Mouse (Mus musculus) heart, postnatal 14 days (tissue): ENCODE results near the gene Samd8. TPM values are rescaled to one million over a fixed set of nuclear protein-coding genes. Genes with fewer than 3 reads are reported as not detected.

ENCODE experiments used
- DNase-seq, 2 experiments: peaks; one replicate each; pipeline ENCODE4 v3.0.0; 2021 to 2022
- intact Hi-C: fragments of 180-260 bp; cut with DNase I; formaldehyde crosslinking; loops from one replicate; pipeline ENCODE4 v1.15.1; 2025
- total RNA-seq, 2 experiments: library from RNA; stranded (reverse); gene quantifications; 2 replicates each; pipeline ENCODE4 v1.2.3; 2021

Gene Samd8
- total RNA-seq, 2 experiments from 2014 or later: 25.3 to 26.9 TPM

DNA sequence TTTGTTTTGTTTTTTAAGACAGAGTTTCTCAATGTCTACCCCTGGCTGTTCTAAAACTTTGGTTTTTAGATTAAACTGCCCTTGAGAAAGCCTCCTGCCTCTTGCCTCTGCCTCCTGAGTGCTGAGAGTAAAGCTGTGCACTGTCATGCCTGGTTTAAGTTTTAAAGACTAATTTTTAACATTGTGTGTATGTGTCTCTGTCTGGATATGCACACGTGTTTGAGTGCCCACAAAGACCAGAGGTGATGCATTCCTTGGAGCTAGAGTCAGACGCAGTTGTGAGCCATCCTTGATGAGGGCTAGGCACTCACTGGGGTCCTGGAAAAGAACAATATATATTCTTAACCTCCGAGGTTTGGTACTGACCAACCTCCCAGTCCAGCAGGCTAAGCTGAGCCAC is 37.0 kb downstream of the Samd8 start:
- no peak for DNase-seq
- intact Hi-C loops: no loop called here

DNA sequence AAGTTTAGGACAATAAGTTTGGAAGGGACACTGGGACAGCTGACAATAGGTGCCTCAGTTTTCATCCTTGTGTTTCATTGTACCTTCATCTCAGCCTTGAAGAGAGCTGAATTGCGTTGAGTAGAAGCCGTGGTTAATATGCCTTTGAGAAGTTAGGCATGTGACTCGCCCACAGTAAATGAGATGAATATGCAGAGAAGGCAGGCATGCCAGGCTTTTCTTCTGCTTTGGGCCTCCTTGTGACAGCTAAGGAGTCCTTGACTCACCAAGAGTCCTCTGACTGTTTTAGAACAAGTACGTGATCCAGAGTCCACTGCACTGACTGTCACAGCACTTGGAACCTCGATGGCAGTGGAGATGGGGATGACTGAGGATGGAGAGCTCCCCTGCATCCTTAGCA is 37.8 kb downstream of the Samd8 start:
- DNase-seq: no peak
- intact Hi-C loops: no loop called here

DNA sequence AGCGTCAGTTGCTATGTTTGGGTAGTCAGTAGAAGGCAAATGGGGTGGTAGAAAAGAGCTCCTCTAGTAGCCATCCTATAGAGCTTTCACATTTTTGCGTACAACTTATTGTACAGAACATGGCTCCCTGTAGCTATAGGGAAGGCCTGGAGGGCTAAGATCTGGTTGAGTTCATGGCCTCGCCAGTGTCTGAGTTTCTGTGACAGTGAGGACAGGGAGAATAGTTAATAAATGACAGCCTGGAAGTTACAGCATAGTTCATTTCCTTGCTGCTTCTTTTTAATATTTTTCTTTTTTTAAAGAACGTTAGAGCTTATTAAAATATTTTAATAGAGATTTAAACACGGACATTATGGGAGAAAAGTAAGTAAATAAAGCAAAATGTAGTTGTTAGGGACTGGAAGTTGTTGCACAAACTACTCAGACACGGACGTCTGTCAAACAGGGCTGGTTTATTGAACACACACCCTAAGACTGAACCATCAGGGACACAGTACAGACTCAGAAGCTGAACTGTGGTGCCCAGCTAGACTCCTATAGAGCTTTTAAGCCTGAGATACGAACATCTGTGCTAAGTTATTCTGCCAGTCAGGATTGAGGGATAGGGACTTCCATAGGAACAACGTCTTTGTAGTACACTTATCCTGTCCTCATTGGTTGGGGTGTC is 40.4 kb downstream of the Samd8 start:
- no peak for DNase-seq
- intact Hi-C loops: no loop called here

DNA sequence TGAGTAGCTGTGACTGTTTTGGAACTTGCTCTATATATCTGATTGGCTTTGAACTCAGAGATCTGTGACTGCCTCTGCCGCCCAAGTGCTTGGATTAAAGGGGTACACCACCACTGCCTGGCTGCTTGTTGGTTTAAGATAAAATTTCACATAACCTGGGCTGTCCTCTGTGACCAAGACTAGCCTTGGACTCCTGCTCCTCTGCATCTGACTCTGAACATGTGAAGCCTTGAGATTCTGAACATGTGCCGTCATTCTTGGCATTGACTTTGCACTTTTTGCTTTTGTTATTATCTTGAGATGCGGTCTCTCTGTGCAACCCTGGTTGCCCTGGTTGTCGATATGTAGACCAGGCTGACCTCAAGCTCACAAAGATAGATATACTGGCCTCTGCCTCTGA is 41.4 kb downstream of the Samd8 start:
- intact Hi-C loops: no loop called here
- DNase-seq: no peak

DNA sequence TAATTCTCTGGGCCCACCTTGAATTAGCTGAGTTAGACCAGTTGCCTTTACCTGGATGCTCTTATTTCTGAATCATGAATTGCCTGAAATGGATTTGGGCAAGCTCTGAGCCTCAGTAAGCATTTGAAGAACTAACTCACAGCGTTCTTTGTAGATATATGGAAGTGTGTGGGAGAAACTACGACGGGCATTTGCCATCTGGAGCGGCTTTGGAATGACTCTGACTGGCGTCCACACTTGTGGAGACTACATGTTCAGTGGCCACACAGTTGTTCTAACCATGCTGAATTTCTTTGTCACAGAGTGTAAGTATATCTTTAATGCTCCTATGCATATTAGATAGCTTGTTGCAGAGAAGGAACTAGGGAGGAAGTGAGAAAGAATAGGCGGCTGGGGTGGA is 41.9 kb downstream of the Samd8 start:
- no peak for DNase-seq
- intact Hi-C loops: no loop called here

DNA sequence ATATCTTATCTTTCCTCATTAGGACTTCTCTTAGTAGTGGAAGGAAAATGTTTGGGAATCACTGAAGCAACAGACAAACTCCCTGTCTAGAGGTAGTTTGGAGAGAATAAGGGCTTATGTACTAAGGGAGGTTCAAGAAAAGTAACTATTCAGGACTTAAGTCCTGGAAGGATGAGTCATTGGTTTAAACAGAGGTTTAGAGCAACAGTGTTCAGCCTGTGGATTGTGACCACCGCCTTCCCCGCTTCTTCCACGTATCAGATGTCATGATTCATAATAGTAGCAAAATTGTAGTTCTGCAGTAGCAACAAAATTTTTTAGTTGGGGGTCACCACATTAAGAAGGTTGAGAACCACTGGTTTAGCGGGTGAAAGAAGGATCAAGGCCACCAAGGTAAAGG is 50.3 kb downstream of the Samd8 start:
- DNase-seq: no peak
- intact Hi-C loops: no loop called here

DNA sequence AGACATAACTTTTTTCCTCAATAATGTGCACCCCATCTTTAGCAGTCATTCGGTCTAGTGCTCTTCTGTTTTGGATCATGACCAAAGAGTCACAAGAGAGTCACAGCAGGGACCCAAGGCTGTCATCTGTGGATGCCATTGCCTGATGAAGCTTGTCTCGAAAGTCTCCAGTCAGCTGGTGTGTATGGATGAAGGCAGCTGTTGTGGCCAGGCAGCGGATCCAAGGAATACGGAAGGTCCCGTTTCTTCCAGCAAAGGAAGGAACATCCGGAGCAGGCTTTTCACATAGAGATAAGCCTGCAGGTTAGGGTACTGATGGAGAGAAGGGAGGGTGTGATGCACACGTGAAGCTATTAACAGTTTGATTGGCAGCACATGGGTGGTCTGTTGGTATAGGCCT is 51.3 kb downstream of the Samd8 start:
- DNase-seq: no peak
- intact Hi-C loops: no loop called here

DNA sequence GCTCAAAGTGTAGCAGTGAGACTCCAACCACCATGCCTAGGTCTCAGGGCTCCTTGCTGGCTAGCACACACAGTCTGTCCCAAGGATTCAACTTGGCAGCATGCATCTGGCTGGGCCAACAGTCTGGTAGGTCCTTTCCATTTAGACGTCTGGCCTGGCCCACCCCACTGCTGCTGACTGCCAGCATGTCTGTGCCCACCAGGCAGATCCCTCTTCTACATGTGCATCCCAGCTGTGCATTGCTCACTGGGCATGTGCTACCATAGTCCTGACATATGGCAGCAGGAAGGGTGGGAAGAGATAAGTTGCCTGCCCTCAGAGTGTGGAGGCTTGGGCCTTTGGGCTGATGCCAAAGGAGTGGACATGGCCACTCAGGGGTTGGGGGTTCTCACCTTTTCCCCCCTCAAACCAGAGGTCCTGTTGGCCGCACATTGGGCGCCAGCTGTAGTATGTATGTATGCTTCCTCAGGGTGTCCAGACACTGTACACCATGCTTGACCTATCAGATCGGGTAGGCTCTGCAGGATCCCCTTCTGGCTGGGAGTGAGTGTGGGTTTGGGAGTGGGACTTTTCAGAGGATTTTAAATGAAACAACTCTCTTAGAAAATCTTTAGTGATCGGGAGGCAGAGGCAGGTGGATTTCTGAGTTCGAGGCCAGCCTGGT is 52.3 kb downstream of the Samd8 start:
- no peak for DNase-seq
- intact Hi-C loops: no loop called here

DNA sequence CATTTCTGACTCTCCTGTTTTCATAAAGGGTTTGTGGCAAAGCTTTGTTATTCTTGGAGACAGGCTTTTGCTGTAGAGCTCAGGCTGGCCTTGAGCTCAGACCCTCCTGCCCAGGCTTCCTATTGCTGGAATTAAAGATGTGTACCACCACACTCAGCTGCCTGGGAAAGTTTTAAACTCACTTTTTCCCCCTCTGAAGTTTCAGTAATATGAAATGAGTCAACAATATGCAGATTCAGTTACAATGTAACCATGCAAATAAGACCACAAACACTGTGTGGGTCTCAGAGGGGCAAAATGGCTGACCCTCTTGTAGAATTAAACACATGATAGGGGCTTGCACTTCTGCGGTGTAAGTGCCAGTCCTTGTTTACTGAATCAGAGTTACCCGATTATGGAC is 55.9 kb downstream of the Samd8 start:
- no peak for DNase-seq
- intact Hi-C loops: no loop called here

DNA sequence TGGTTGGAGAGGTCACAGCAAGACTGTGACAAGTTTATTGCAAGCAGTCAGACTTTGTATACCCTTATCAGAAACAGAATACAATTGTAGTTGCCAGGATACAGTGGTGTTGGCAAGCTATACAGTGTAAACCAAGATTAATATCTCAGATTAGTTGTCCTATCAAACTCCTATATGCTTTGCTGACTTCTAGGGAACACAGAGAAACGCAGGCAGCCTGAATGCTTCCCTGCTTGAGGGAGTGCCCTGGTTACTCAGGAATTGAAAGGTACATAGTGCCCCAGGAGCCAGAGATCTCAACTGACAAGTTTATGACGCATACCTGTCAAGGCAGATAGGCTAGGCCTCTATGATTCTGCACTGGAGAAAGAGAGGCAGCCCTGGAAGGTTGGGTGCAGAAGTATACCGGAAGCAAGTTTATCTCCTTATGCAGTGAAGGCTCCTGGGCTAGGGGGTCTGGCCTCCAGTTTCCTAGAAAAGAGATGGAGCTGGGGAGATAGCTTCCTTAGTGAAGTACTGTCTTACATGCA is 56.4 kb downstream of the Samd8 start:
- no peak for DNase-seq
- intact Hi-C loops: no loop called here

DNA sequence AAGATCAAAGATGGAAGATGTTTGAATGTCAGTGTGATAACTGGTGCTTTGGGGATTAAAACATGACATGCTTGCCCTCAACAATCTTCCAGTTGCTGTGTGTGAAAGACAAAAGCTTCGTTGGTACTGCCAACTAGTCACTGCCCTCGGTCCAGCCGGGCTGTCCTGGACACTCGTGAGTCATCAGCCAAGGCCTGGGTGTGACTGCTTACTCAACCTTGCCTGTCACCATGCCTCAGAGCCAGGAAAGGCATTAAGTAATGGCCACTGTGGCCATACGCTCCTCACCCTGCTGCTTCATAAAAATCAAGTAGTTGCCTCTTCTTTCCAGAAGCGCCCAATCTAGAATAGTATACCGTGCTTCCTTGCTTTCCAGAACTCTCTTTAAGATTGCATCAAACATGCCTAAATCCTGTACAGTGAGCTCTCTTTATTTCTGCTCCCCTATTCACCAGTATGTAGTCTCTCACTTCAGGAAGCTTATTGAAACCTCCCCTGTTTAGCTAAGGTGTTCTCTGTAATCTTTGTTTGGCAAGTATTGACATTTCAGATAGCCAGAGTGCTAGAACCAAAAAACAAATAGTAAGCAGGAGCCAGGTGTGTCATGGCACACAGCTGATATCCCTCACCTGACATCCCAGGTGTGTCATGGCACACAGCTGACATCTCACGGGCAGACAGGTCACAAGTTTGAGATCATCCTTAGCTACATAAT is 58.0 kb downstream of the Samd8 start:
- DNase-seq: no peak
- intact Hi-C loops: no loop called here

DNA sequence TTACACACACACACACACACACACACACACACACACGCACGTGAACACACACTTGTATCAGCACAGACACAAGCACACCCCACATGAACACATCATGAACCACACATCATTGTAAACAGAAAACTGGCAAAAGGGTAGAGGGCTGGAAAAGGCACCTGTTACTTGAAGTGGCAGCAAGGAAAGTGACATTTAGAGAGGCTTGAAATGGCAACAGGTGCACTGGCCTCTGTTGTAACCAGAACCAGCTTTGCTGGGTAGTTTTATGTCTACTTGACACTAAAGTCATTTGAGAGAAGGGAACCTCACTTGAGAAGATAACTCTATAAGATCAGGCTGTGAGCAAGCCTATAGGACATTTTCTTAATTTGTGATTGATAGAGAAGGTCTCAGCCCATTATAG is 59.1 kb downstream of the Samd8 start:
- intact Hi-C loops: no loop called here
- no peak for DNase-seq

DNA sequence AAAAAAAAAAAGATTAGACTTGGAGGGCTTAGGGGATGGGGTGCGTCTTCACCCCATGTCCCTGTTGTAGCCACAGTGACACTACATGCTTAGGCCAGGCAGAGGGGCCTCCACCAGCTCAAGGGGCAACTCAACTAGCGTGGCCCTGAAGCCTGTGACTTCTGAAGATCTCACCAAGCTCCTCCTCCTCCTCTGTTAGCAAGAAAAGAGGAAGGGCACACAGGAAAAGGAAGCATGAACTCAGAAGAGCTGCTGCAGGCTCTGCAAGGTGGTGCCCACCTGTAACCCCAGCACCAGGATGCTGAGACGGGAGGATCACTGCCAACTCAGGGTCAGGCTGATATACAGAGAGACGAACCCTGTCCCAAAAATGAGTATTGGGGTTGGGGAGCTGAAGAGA is 61.0 kb downstream of the Samd8 start:
- intact Hi-C loops: no loop called here
- DNase-seq: no peak

DNA sequence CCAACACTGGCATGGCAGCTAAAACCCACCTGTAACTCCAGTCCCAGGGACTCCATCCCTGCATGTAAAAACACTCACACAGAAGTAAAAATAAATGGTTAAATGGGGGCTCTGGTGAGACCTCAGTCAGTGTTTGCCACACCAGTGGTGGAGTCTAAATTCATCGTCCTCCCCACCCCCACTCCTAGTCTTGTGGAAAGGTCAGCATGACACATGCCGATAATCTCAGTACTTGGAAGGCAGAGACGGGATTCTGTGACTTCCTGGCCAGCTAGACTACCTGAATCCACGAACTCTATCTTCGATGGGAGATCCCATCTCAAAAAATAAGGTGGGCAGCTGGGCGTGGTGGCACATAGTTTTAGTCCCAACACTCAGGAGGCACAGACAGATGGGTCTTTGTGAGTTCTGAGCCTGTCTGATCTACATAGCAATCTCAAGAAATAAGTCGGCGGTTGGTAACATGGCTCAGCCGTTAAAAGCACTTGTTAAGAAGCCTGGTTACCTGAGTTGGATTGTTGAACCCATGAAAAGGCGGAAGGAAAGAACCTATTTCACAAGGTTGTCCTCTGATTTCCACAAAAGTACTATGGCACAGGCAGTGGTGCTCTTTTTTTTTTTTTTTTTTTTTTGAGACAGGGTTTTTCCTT is 61.5 kb downstream of the Samd8 start:
- DNase-seq: no peak
- intact Hi-C loops: loop anchor here (1.0 kb wide), 1 partner anchor 36 kb away; the partner anchor contains the start of gene Comtd1

DNA sequence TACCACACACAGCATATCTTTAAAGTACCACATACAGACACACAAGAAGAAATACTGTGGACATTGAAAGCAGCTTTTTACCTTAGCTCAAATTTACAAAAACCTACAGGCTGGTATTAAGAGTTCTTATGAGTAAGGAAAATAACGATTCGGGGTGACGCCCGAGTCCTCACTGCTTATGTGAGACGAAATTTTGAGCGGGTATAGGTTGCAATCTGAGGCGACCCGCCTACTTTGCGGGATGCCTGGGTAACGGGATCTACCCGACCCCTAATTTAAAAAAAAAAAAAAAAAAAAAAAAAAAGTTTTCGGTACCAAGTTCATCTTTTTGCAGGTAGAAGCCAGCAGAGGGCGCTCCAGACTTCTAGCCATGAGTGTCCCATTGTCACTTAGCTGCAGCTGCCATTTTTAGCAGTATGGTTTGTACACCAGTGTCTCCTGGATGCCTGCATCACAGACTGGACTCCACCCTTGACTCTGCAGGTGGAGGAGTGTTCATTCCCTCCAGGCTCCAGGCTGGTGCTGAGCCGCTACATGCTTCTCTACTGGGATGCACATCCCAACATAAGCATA is 62.3 kb downstream of the Samd8 start:
- DNase-seq: peak; percentile 77 to 79
- intact Hi-C loops: loop anchor here (1.0 kb wide), 1 partner anchor 36 kb away; the partner anchor contains the start of gene Comtd1

DNA sequence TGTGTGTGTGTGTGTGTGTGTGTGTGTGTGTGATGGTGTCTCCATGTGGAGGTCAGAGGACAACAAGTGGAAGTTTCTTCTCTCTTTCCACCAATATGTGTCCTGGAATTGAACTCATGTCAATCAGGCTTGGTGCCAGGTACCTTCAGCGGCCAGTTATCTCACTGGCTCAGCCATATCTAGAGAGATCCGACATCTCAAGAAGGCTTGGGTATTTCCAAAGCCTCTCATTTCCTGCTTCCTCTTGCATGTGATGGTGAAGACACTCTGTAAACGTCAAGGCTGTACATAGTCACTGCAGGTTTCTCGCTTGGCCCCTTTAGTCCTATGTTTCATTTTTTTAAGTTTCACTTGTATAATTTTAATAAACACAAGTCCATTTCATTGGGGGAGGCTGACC is 62.9 kb downstream of the Samd8 start:
- intact Hi-C loops: no loop called here
- no peak for DNase-seq

DNA sequence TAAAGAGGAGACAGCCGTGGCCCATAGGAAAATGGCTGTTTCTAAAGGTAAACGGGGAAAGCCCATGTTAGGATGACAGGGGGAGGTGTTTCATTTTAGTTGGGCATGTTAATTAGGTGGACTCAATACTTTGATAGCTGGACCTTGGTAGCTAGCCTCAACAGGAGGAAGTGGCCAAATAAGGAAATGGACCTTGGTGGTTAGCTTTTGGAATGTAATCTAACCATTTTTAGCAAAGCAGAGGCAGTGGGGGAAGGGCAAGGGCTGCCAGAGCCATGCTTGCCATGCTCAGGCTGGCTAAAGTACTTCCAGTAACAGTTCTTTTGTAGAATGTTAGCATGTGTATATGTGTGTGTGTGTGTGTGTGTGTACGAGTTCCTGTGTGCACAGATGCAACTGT is 63.5 kb downstream of the Samd8 start:
- intact Hi-C loops: no loop called here

DNA sequence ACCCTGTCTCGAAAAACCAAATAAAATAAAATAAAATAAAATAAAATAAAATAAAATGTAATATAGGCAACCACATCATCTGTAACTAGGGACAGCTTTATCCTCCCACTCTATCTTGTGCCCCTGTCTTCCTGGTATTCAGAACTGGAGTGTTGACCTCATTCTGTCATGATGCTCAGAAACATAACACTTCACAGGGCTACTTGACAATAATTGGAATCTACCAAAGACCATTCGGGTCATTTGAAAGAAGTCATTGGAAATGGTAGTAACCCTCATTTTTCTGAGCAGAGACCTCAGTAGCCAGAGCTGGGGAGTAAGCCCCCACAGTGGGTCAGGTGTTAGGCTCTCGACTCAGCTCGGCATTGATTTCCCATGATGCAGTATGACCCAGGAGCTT is 64.3 kb downstream of the Samd8 start:
- intact Hi-C loops: no loop called here
- no peak for DNase-seq

More for the DNA sequence above, 63.5 kb downstream of the Samd8 start:
- no peak for DNase-seq

DNA sequence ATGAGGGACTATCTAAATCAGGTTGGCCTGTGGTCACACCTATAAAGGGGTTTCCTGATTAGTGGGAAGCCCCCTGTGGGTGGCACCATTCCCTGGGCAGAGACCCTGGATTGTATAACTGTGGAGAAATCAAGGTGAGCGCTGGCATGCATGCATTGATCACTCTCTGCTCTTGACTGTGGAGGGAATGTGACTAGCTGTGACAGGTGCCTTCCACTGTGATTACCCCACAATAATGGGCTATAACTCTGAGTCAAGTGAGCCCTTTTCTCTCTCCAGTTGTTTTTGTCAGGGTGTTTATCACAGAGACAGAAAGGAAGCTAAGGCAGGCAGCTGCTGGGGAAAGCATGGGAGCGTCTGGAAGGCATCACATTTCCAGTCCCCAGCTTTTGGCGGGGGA is 65.9 kb downstream of the Samd8 start:
- no peak for DNase-seq
- intact Hi-C loops: no loop called here

DNA sequence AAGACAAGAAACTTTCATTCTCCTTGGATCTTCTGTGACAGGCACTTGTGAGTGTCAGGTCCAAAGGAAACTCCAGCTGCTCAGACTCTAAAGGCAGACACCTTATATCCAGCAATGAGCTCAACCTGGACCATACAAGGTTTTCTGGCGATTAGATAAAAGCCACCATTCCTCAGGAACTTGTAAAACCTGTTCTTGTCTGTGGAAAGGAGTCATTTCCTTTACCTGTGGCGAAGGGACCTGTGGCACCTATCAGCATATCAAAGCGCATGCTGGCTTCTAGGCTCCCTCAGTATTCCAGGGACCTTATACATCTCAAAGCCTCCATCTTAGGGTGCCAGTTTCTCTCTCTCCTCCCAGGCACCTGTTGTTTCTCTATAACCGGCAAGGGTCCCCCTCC is 67.1 kb downstream of the Samd8 start:
- no peak for DNase-seq
- intact Hi-C loops: no loop called here
